Mouse (Mus musculus) splenic B cell, adult 2 months (primary cell): ENCODE results near the gene Gal3st3.
"Not testable (repeated sequence)": the region's sequence is repeated elsewhere in the genome, so short reads cannot be mapped to it uniquely, and the experiment has no call there.

Experiments
- DNase-seq: peaks from one replicate; pipeline ENCODE4 v3.0.0-alpha.2; 2011; ENCODE audit warnings: low read depth, low spot score
- H3K27me3 ChIP-seq: 2 replicates; pipeline ENCODE4 v1.6.1; 2012; ENCODE audit warnings: mild to moderate bottlenecking, low read length, moderate library complexity, mixed read lengths; ENCODE audit not compliant: control insufficient read depth, poor library complexity, insufficient read depth, severe bottlenecking
- H3K36me3 ChIP-seq: 2 replicates; pipeline ENCODE4 v1.6.1; 2012; ENCODE audit warnings: mild to moderate bottlenecking, low read length, moderate library complexity, mixed read lengths; ENCODE audit not compliant: control insufficient read depth, poor library complexity, insufficient read depth, severe bottlenecking

Gene Gal3st3

GRCm38 (mm10) chr19:5341360-5341759 lies 43.2 kb downstream of the Gal3st3 start:
- DNase-seq = no peak
- no peaks in the 10 kb centered on the region for H3K36me3 ChIP-seq
- no peaks in the 10 kb centered on the region for H3K27me3 ChIP-seq

- H3K27me3 ChIP-seq = no peaks in the 10 kb centered on the region; the same call in 1 of the 2 replicates
- no peak for DNase-seq
- H3K36me3 ChIP-seq = no peaks in the 10 kb centered on the region
Observed at GRCm38 (mm10) chr19:5345297-5346131, 47.4 kb downstream of the Gal3st3 start.

GRCm38 (mm10) chr19:5348064-5348463 lies 49.9 kb downstream of the Gal3st3 start:
- H3K27me3 ChIP-seq = no peaks in the 10 kb centered on the region; the same call in 1 of the 2 replicates
- no peak for DNase-seq
- no peaks in the 10 kb centered on the region for H3K36me3 ChIP-seq

GRCm38 (mm10) chr19:5348526-5349501 lies 50.7 kb downstream of the Gal3st3 start:
- H3K27me3 ChIP-seq = no peaks in the 10 kb centered on the region; the same call in 1 of the 2 replicates
- no peaks in the 10 kb centered on the region for H3K36me3 ChIP-seq
- DNase-seq = peak; percentile 57

GRCm38 (mm10) chr19:5349502-5349873 lies 51.4 kb downstream of the Gal3st3 start, which contains the start of gene Cst6:
Cst6 (minus strand) TSS chr19:5349574.
- not testable (repeated sequence) for DNase-seq, H3K27me3 ChIP-seq, H3K36me3 ChIP-seq

- DNase-seq = no peak
- Histone ChIP-seq H3K27me3 (no peaks in the 10 kb centered on the region), H3K36me3 (no peaks in the 10 kb centered on the region)
Observed at GRCm38 (mm10) chr19:5353609-5354008, 55.5 kb downstream of the Gal3st3 start.

- Histone ChIP-seq H3K36me3 (no peaks in the 10 kb centered on the region), H3K27me3 (no peaks in the 10 kb centered on the region)
- no peak for DNase-seq
Observed at GRCm38 (mm10) chr19:5356080-5356479, 57.9 kb downstream of the Gal3st3 start.
